Comparison of ENCODE assay signal across 9 mouse cellular contexts in the genomic region with DNA sequence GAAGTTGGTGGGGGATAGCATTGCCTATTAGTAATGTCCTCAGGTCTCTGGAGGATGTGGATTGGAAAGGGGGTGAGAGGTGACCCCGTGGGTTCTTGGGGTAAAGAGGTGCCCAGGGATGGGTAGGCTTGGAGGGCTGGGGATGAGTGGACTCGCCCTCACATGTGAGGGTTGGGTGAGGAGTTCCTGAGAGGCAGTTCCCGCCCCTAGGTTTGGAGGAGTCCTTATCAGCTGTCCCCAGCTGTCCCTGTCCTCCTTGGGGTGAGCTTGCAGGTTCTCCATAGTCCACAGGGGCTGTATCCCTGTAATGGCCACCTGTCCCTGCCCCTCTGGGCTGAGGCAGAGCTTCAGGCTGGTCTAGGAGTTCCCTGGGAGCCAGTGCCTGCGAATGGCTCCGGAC. TPM values are rescaled to one million over a fixed set of nuclear protein-coding genes. Genes with fewer than 3 reads are reported as not detected.
DNase-seq lines count a peak whose midpoint lies in the region; ATAC-seq and TF ChIP-seq lines count a peak whose summit lies in the region.
"Had no signal": no experiment of that assay in that cellular context is flagged by ENCODE, and none has a peak within 500 bp of the region (broad histone marks: within the 10 kb centered on the region; RNA-seq: fewer than 3 reads in every experiment).

No protein-coding gene starts in this region.

- no peaks in the 10 kb centered on the region for H3K9me3 ChIP-seq in heart, embryonic 13.5 days
- H3K9me3 ChIP-seq in hindbrain, embryonic 16.5 days (ENCODE audit: control insufficient read depth, low read length) = no peaks in the 10 kb centered on the region
- no peaks in the 10 kb centered on the region for H3K9me3 ChIP-seq in midbrain, postnatal 0 days (ENCODE audit: low read length)

- H3K4me3 ChIP-seq in heart, embryonic 13.5 days = peak overlapping the region; percentile 75
- H3K4me3 ChIP-seq in brown adipose tissue, adult 24 weeks (ENCODE audit: insufficient read depth, low read depth, low read length) = peak overlapping the region; percentile 97
- peak overlapping the region; percentile 84 for H3K4me3 ChIP-seq in hindbrain, embryonic 16.5 days (ENCODE audit: low read length)
- peak overlapping the region; percentile 54 for H3K4me3 ChIP-seq in midbrain, postnatal 0 days (ENCODE audit: low read depth, low read length)

- H3K9ac ChIP-seq in heart, embryonic 13.5 days = peak overlapping the region; percentile 95
- H3K9ac ChIP-seq in hindbrain, embryonic 16.5 days (ENCODE audit: low read depth, low read length) = peak overlapping the region; percentile 95
- peak overlapping the region; percentile 75; the same call in 1 of the 2 replicates for H3K9ac ChIP-seq in midbrain, postnatal 0 days (replicated peaks; ENCODE audit: low read length, poor library complexity, severe bottlenecking)

- no peak for DNase-seq in heart, adult 11 months
- no peak for DNase-seq in midbrain, postnatal 0 days (ENCODE audit: low spot score)
- DNase-seq in Muller cell, postnatal 12 days (ENCODE audit: inconsistent ontology term) = no peak
- DNase-seq in right cerebral cortex, adult 18-20 months = no peak
- no peak for DNase-seq in urinary bladder, postnatal 36 days (ENCODE audit: low spot score in 2 of 2)

- no peaks in the 10 kb centered on the region for H3K27me3 ChIP-seq in heart, embryonic 13.5 days (replicated peaks)
- no peaks in the 10 kb centered on the region for H3K27me3 ChIP-seq in hindbrain, embryonic 16.5 days (replicated peaks; ENCODE audit: control insufficient read depth, insufficient read depth, low read length)
- H3K27me3 ChIP-seq in midbrain, postnatal 0 days (ENCODE audit: insufficient read depth, low read length) = no peaks in the 10 kb centered on the region
- H3K27me3 ChIP-seq: Patski had no signal

- WGBS in heart, embryonic 13.5 days = 63% methylated on average over 5 of the region's 5 CpGs
- WGBS in hindbrain, embryonic 16.5 days = 74% methylated on average over 5 of the region's 5 CpGs
- 86% methylated on average over 5 of the region's 5 CpGs for WGBS in midbrain, postnatal 0 days

- peak; percentile 30; the same call in 1 of the 2 replicates for ATAC-seq in heart, embryonic 13.5 days (ENCODE audit: extremely low read depth, insufficient number of reproducible peaks, low FRiP score, low TSS enrichment)
- ATAC-seq in hindbrain, embryonic 16.5 days = no peak
- ATAC-seq in midbrain, postnatal 0 days (ENCODE audit: low FRiP score) = no peak
- ATAC-seq: Patski had no signal

- H3K27ac ChIP-seq in heart, embryonic 13.5 days (replicated peaks) = peak overlapping the region; percentile 84
- peak overlapping the region; percentile 14; the same call in 1 of the 2 replicates for H3K27ac ChIP-seq in brown adipose tissue, adult 24 weeks (replicated peaks; ENCODE audit: low read depth, low read length)
- 0 out of 2 replicates have a peak overlapping the region, but pooled peaks have one; percentile 7 for H3K27ac ChIP-seq in hindbrain, embryonic 16.5 days (ENCODE audit: low read depth, low read length)
- no peak overlapping the region for H3K27ac ChIP-seq in midbrain, postnatal 0 days (ENCODE audit: low read depth, low read length)

- no peak for TF ChIP-seq CTCF in midbrain, postnatal 0 days (IDR thresholded peaks at IDR 0.05)

- peaks cover 68% of the 10 kb centered on the region for H3K4me1 ChIP-seq in heart, embryonic 13.5 days
- peaks cover 28% of the 10 kb centered on the region for H3K4me1 ChIP-seq in brown adipose tissue, adult 24 weeks (ENCODE audit: control insufficient read depth, insufficient read depth, insufficient read length, low read length)
- H3K4me1 ChIP-seq in hindbrain, embryonic 16.5 days (ENCODE audit: control insufficient read depth, insufficient read depth, low read depth, low read length) = peaks cover 29% of the 10 kb centered on the region
- H3K4me1 ChIP-seq in midbrain, postnatal 0 days (ENCODE audit: insufficient read depth, low read length) = peaks cover 11% of the 10 kb centered on the region; the same call in 1 of the 2 replicates

- H3K4me2 ChIP-seq in heart, embryonic 13.5 days = peak overlapping the region; percentile 97
- H3K4me2 ChIP-seq in hindbrain, embryonic 16.5 days (ENCODE audit: low read length) = peak overlapping the region; percentile 94
- H3K4me2 ChIP-seq in midbrain, postnatal 0 days (ENCODE audit: low read depth, low read length, poor library complexity, severe bottlenecking) = peak overlapping the region; percentile 89

- peaks cover 48% of the 10 kb centered on the region for H3K36me3 ChIP-seq in heart, embryonic 13.5 days
- peaks cover 21% of the 10 kb centered on the region for H3K36me3 ChIP-seq in hindbrain, embryonic 16.5 days (ENCODE audit: control insufficient read depth, insufficient read depth, low read length)
- peaks cover 28% of the 10 kb centered on the region for H3K36me3 ChIP-seq in midbrain, postnatal 0 days (ENCODE audit: insufficient read depth, low read length)

RNA-seq across cellular contexts. Expression of a gene that starts 1.7 kb away (rescaled TPM):
- 1,093 and 1,212 TPM in 2 replicates for polyA plus RNA-seq in heart, embryonic 13.5 days (2015; fragmentation: Nextera tagmentation; extraction: Ambion mirVana)
- polyA plus RNA-seq in brown adipose tissue, adult 24 weeks (2012; ENCODE audit: insufficient read depth, insufficient read length, missing spikeins) = 495 and 669 TPM in 2 replicates
- polyA plus RNA-seq in hindbrain, embryonic 16.5 days (2015; fragmentation: Nextera tagmentation; extraction: Ambion mirVana) = 1,077 and 1,193 TPM in 2 replicates
- 1,054 and 1,082 TPM in 2 replicates for total RNA-seq in midbrain, postnatal 0 days (2014; rRNA removed)
- 1,042 and 1,135 TPM in 2 replicates for polyA plus RNA-seq in midbrain, postnatal 0 days (2015; fragmentation: Nextera tagmentation; extraction: Ambion mirVana)

RNA-seq across cellular contexts. Expression of a gene that starts 10.5 kb away (rescaled TPM):
- 0.06 and 0.09 TPM in 2 replicates for polyA plus RNA-seq in heart, embryonic 13.5 days (2015; fragmentation: Nextera tagmentation; extraction: Ambion mirVana)
- 0.52 TPM in 1 of 2 replicates, not detected in the other for polyA plus RNA-seq in brown adipose tissue, adult 24 weeks (2012; ENCODE audit: insufficient read depth, insufficient read length, missing spikeins)
- 1.2 and 1.4 TPM in 2 replicates for polyA plus RNA-seq in hindbrain, embryonic 16.5 days (2015; fragmentation: Nextera tagmentation; extraction: Ambion mirVana)
- total RNA-seq in midbrain, postnatal 0 days (2014; rRNA removed) = 60.9 and 66.1 TPM in 2 replicates
- polyA plus RNA-seq in midbrain, postnatal 0 days (2015; fragmentation: Nextera tagmentation; extraction: Ambion mirVana) = 5.0 TPM in 2 replicates

RNA-seq across cellular contexts. Expression of a gene that starts 17.1 kb away (rescaled TPM):
- 0.67 and 1.0 TPM in 2 replicates for polyA plus RNA-seq in heart, embryonic 13.5 days (2015; fragmentation: Nextera tagmentation; extraction: Ambion mirVana)
- not detected in 2 replicates for polyA plus RNA-seq in brown adipose tissue, adult 24 weeks (2012; ENCODE audit: insufficient read depth, insufficient read length, missing spikeins)
- polyA plus RNA-seq in hindbrain, embryonic 16.5 days (2015; fragmentation: Nextera tagmentation; extraction: Ambion mirVana) = 1.7 TPM in 2 replicates
- 0.66 and 0.85 TPM in 2 replicates for total RNA-seq in midbrain, postnatal 0 days (2014; rRNA removed)
- 1.2 and 1.4 TPM in 2 replicates for polyA plus RNA-seq in midbrain, postnatal 0 days (2015; fragmentation: Nextera tagmentation; extraction: Ambion mirVana)

RNA-seq across cellular contexts. Expression of a gene that starts 24.0 kb away (rescaled TPM):
- polyA plus RNA-seq in heart, embryonic 13.5 days (2015; fragmentation: Nextera tagmentation; extraction: Ambion mirVana) = 122 and 136 TPM in 2 replicates
- polyA plus RNA-seq in brown adipose tissue, adult 24 weeks (2012; ENCODE audit: insufficient read depth, insufficient read length, missing spikeins) = 181 and 274 TPM in 2 replicates
- polyA plus RNA-seq in hindbrain, embryonic 16.5 days (2015; fragmentation: Nextera tagmentation; extraction: Ambion mirVana) = 73.5 and 84.7 TPM in 2 replicates
- 65.8 and 99.4 TPM in 2 replicates for total RNA-seq in midbrain, postnatal 0 days (2014; rRNA removed)
- 72.5 and 75.2 TPM in 2 replicates for polyA plus RNA-seq in midbrain, postnatal 0 days (2015; fragmentation: Nextera tagmentation; extraction: Ambion mirVana)

RNA-seq across cellular contexts. Expression of a gene that starts 36.8 kb away (rescaled TPM):
- 41.4 and 43.1 TPM in 2 replicates for polyA plus RNA-seq in heart, embryonic 13.5 days (2015; fragmentation: Nextera tagmentation; extraction: Ambion mirVana)
- polyA plus RNA-seq in brown adipose tissue, adult 24 weeks (2012; ENCODE audit: insufficient read depth, insufficient read length, missing spikeins) = 17.0 and 17.6 TPM in 2 replicates
- polyA plus RNA-seq in hindbrain, embryonic 16.5 days (2015; fragmentation: Nextera tagmentation; extraction: Ambion mirVana) = 107 and 124 TPM in 2 replicates
- 80.9 and 85.9 TPM in 2 replicates for total RNA-seq in midbrain, postnatal 0 days (2014; rRNA removed)
- polyA plus RNA-seq in midbrain, postnatal 0 days (2015; fragmentation: Nextera tagmentation; extraction: Ambion mirVana) = 139 and 146 TPM in 2 replicates
